Mouse (Mus musculus) pancreas, adult 10 weeks (tissue): ENCODE results near the gene Vangl2. TPM values are rescaled to one million over a fixed set of nuclear protein-coding genes. Genes with fewer than 3 reads are reported as not detected.

Experiments used
- polyA plus RNA-seq: library from polyadenylated mRNA; stranded (reverse); fragments of 350-450 nt; fragmentation: Illumina TruSeq; extraction: RNeasy Lipid Tissue Mini Kit (QIAGEN cat#74804); gene quantifications from one replicate; pipeline ENCODE4 v1.2.3, GENCODE M21; 2015; ENCODE audit warnings: low read depth, low replicate concordance; ENCODE audit not compliant: insufficient read depth

Vangl2 gene
- 1.3 TPM for polyA plus RNA-seq

DNA sequence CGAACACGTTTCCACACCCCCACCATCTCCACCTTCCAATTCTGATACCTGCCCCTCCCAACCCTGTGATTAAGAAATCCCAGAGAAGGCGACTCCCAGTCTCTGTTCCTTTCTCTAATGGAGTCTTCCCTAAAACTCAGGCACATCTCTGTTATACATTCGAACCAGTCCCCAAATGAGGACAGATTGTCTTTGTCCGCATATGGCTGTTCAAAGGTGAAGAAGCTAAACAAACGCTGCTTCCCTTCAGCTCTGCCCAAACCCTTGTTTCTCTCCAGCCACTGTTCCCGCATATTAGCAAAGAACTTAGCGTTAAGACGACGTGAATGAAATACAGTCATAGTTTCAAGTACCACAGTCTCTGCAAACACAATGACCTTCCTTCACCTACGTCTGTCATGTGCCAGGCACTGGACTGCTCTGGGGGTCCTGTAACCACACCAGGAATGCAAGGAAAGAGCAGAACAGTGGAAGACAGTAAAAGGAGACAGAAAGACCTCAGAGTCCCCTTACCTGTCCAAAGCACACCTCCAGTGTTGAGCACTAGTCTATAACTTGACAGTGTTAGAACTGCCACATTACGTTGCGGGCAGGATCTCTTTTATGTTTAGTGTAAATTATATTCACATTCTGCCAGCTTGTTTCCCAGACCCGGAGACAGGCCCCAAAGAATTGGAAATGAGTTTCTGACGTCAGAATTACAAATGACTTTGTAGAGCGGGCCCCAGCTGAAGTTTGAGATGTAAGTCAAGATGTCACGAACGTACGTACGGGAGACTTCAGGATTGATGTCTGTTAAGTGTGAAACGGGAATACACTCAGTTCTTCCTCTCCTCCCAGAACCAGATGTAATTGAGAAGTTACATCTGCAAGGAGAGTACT, at the start of gene Vangl2:
TSS of gene Vangl2 (minus strand) at position 51 of the 882 bp plus-strand sequence.

DNA sequence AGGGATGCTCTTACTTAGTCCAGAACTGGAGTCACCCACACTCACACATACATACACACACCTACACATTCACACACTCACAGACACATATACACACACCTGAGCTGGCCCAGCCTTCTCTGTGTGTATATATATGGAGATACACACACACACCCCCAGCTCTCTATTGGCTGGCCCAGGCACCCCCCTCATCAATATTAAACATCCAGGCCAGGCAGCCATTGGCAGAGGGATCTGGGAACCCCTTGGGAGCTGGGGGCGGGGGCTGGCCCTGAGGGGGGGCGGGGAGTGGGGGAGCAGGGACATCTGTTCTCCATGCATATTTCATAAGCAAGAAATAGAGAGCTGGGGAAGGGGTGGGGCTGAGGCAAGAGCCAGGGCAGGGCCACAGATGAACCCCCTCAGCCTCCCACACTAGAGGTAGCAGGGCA, 29.3 kb upstream of the Vangl2 start, which contains the start of gene Nhlh1:
TSS of gene Nhlh1 (minus strand) at position 83 of the 431 bp plus-strand sequence.

Other genes starting within 250 kb of the Vangl2 start
- gene Cd84, start 188.7 kb downstream of the Vangl2 start, polyA plus RNA-seq = 1.00 TPM
- not detected for gene Gm10521, start 132.8 kb downstream of the Vangl2 start, polyA plus RNA-seq
- gene Slamf6, start 110.9 kb downstream of the Vangl2 start, polyA plus RNA-seq = 0.24 TPM
- not detected for gene Nhlh1, start 29.1 kb upstream of the Vangl2 start, polyA plus RNA-seq
- gene Copa, start 54.1 kb upstream of the Vangl2 start, polyA plus RNA-seq = 68.5 TPM
- gene Ncstn, start 54.4 kb upstream of the Vangl2 start, polyA plus RNA-seq = 19.2 TPM
- gene Pex19, start 98.3 kb upstream of the Vangl2 start, polyA plus RNA-seq = 19.0 TPM
- 27.7 TPM for gene Dcaf8, start 119.6 kb upstream of the Vangl2 start, polyA plus RNA-seq
- 38.0 TPM for gene Pea15a, start 178.4 kb upstream of the Vangl2 start, polyA plus RNA-seq
- gene Casq1, start 191.4 kb upstream of the Vangl2 start, polyA plus RNA-seq = not detected
- gene Atp1a4, start 230.0 kb upstream of the Vangl2 start, polyA plus RNA-seq = not detected
- 15.7 TPM for gene Igsf8, start 233.2 kb upstream of the Vangl2 start, polyA plus RNA-seq